Mouse (Mus musculus) intestine, postnatal 0 days (tissue): ENCODE measurements at regions not wholly inside any gene's neighbourhood (a gene's known extent, or its start where the extent isn't known, plus 50 kb on each side); places are given as distances from the start of the nearest gene placed in this dataset.

Experiments
- ATAC-seq: fragments of 200-750 bp; cut with Nextera tagmentation; 2 replicates; pipeline ENCODE4 v1.8.0; 2017; ENCODE audit warnings: mild to moderate bottlenecking, moderate TSS enrichment, moderate library complexity
- H3K27ac ChIP-seq: fragments of 300-500 bp; sonication (generic); 2 replicates; pipeline ENCODE4 v1.5.1; 2014; ENCODE audit warnings: mild to moderate bottlenecking, low read depth, low read length, moderate library complexity
- H3K27me3 ChIP-seq: fragments of 300-500 bp; sonication (generic); replicated peaks from 2 replicates; pipeline ENCODE4 v1.6.1; 2014; ENCODE audit warnings: low read length, mixed read lengths; ENCODE audit not compliant: control insufficient read depth, insufficient read depth
- H3K36me3 ChIP-seq: fragments of 300-500 bp; sonication (generic); 2 replicates; pipeline ENCODE4 v1.6.1; 2014; ENCODE audit warnings: mild to moderate bottlenecking, moderate library complexity; ENCODE audit not compliant: control insufficient read depth, insufficient read depth
- H3K4me1 ChIP-seq: fragments of 300-500 bp; sonication (generic); replicated peaks from 2 replicates; pipeline ENCODE4 v1.6.1; 2014; ENCODE audit warnings: antibody characterized with exemption, low read length, mixed read lengths; ENCODE audit not compliant: control insufficient read depth, insufficient read depth
- H3K4me2 ChIP-seq: fragments of 300-500 bp; sonication (generic); replicated peaks from 2 replicates; pipeline ENCODE4 v1.6.1; 2014; ENCODE audit warnings: low read depth, mild to moderate bottlenecking, moderate library complexity
- H3K4me3 ChIP-seq: fragments of 300-500 bp; sonication (generic); 2 replicates; pipeline ENCODE4 v1.5.1; 2014; ENCODE audit warnings: low read depth, low read length
- H3K9ac ChIP-seq: fragments of 300-500 bp; sonication (generic); 2 replicates; pipeline ENCODE4 v1.6.1; 2014; ENCODE audit warnings: mild to moderate bottlenecking, low read depth, low read length
- H3K9me3 ChIP-seq: fragments of 300-500 bp; sonication (generic); 2 replicates; pipeline ENCODE4 v1.6.1; 2016; ENCODE audit warnings: mixed run types; ENCODE audit not compliant: control insufficient read depth
- CTCF ChIP-seq: sonication (generic); IDR thresholded peaks from 2 replicates; pipeline ENCODE4 v1.5.1; 2016; ENCODE audit warnings: low read depth, mild to moderate bottlenecking, control low read depth, antibody characterized with exemption, moderate library complexity
- WGBS: fragments of 180-500 bp; shearing (Covaris S2); extraction: QIAGEN DNeasy Blood & Tissue Kit; methylation state at CpG from one replicate; pipeline ENCODE4 v1.1.7; 2014; 5-methylcytosine and 5-hydroxymethylcytosine counted together

- no peak for TF ChIP-seq CTCF
- no peak for ATAC-seq
- 49% methylated on average over 5 of the region's 5 CpGs for WGBS
- Histone ChIP-seq H3K9me3 (no peaks in the 10 kb centered on the region), H3K36me3 (no peaks in the 10 kb centered on the region), H3K4me2 (no peak overlapping the region), H3K4me3 (no peak overlapping the region), H3K9ac (no peak overlapping the region), H3K27ac (no peak overlapping the region), H3K4me1 (no peaks in the 10 kb centered on the region), H3K27me3 (no peaks in the 10 kb centered on the region)
Observed at GRCm38 (mm10) chr15:39998063-39998462, 136.1 kb upstream of the 9330182O14Rik start.

GRCm38 (mm10) chr15:40000022-40000421 is 134.1 kb upstream of the 9330182O14Rik start:
- ATAC-seq: no peak
- no peaks in the 10 kb centered on the region for H3K27me3 ChIP-seq
- no peaks in the 10 kb centered on the region for H3K9me3 ChIP-seq
- no peak overlapping the region for H3K4me2 ChIP-seq
- H3K27ac ChIP-seq: no peak overlapping the region
- H3K36me3 ChIP-seq: no peaks in the 10 kb centered on the region
- no peak overlapping the region for H3K9ac ChIP-seq
- WGBS: 59% methylated on average over 5 of the region's 5 CpGs
- no peaks in the 10 kb centered on the region for H3K4me1 ChIP-seq
- no peak for TF ChIP-seq CTCF
- H3K4me3 ChIP-seq: no peak overlapping the region

GRCm38 (mm10) chr15:40005096-40005495 is 129.1 kb upstream of the 9330182O14Rik start:
- Histone ChIP-seq H3K4me2 (no peak overlapping the region), H3K9ac (no peak overlapping the region), H3K4me1 (no peaks in the 10 kb centered on the region), H3K9me3 (no peaks in the 10 kb centered on the region), H3K4me3 (no peak overlapping the region), H3K27ac (no peak overlapping the region), H3K36me3 (no peaks in the 10 kb centered on the region), H3K27me3 (no peaks in the 10 kb centered on the region)
- no peak for ATAC-seq
- WGBS: 78% methylated on average over 16 of the region's 16 CpGs
- no peak for TF ChIP-seq CTCF

GRCm38 (mm10) chr15:40007844-40008243 is 126.3 kb upstream of the 9330182O14Rik start:
- no peaks in the 10 kb centered on the region for H3K4me1 ChIP-seq
- WGBS: 18% methylated on average over 5 of the region's 5 CpGs
- H3K4me2 ChIP-seq: no peak overlapping the region
- H3K27me3 ChIP-seq: no peaks in the 10 kb centered on the region
- no peaks in the 10 kb centered on the region for H3K36me3 ChIP-seq
- H3K27ac ChIP-seq: no peak overlapping the region
- no peak for ATAC-seq
- H3K4me3 ChIP-seq: no peak overlapping the region
- no peak for TF ChIP-seq CTCF
- H3K9ac ChIP-seq: no peak overlapping the region
- H3K9me3 ChIP-seq: no peaks in the 10 kb centered on the region

- Histone ChIP-seq H3K4me1 (no peaks in the 10 kb centered on the region), H3K27ac (no peak overlapping the region), H3K4me2 (no peak overlapping the region), H3K9me3 (no peaks in the 10 kb centered on the region), H3K4me3 (no peak overlapping the region), H3K36me3 (no peaks in the 10 kb centered on the region), H3K27me3 (no peaks in the 10 kb centered on the region), H3K9ac (no peak overlapping the region)
- ATAC-seq: no peak
- no peak for TF ChIP-seq CTCF
- WGBS: 87% methylated on average over 3 of the region's 3 CpGs
Observed at GRCm38 (mm10) chr15:40013833-40014232, 120.3 kb upstream of the 9330182O14Rik start.

GRCm38 (mm10) chr15:40017019-40017418 is 117.1 kb upstream of the 9330182O14Rik start:
- H3K4me1 ChIP-seq: no peaks in the 10 kb centered on the region
- H3K9me3 ChIP-seq: no peaks in the 10 kb centered on the region
- H3K27ac ChIP-seq: no peak overlapping the region
- no peaks in the 10 kb centered on the region for H3K36me3 ChIP-seq
- no peak for ATAC-seq
- no peak for TF ChIP-seq CTCF
- no peak overlapping the region for H3K4me2 ChIP-seq
- H3K4me3 ChIP-seq: no peak overlapping the region
- 74% methylated on average over 2 of the region's 2 CpGs for WGBS
- no peak overlapping the region for H3K9ac ChIP-seq
- H3K27me3 ChIP-seq: no peaks in the 10 kb centered on the region

GRCm38 (mm10) chr15:40017597-40017996 is 116.6 kb upstream of the 9330182O14Rik start:
- no peak for ATAC-seq

More at GRCm38 (mm10) chr15:40017597-40017996, 116.6 kb upstream of the 9330182O14Rik start:
- H3K9me3 ChIP-seq: no peaks in the 10 kb centered on the region
- peak overlapping the region; percentile 39; the same call in 1 of the 2 replicates for H3K4me2 ChIP-seq
- no peak overlapping the region; the same call in 1 of the 2 replicates for H3K4me3 ChIP-seq
- no peak overlapping the region for H3K9ac ChIP-seq
- H3K4me1 ChIP-seq: no peaks in the 10 kb centered on the region
- H3K27me3 ChIP-seq: no peaks in the 10 kb centered on the region
- H3K27ac ChIP-seq: no peak overlapping the region
- TF ChIP-seq CTCF: no peak
- 25% methylated on average over 6 of the region's 6 CpGs for WGBS
- no peaks in the 10 kb centered on the region for H3K36me3 ChIP-seq
